Mouse (Mus musculus) frontal cortex, adult 2 months (tissue): ENCODE measurements around the gene Btg1. TPM values are rescaled to one million over a fixed set of nuclear protein-coding genes. Genes with fewer than 3 reads are reported as not detected.

ENCODE experiments used
- DNase-seq, 2 experiments: peaks; one replicate each; pipeline ENCODE4 v3.0.0; 2022; ENCODE audit warnings: low spot score in 1 of 2; ENCODE audit errors: extremely low spot score in 1 of 2
- polyA plus RNA-seq: library from polyadenylated mRNA; depleted of rRNA; stranded (reverse); fragments of >200 nt; gene quantifications from 2 replicates; pipeline ENCODE4 v1.2.3, GENCODE M21; 2012; rRNA removed

The Btg1 gene
- polyA plus RNA-seq = 41.6 and 51.6 TPM in 2 replicates

DNA sequence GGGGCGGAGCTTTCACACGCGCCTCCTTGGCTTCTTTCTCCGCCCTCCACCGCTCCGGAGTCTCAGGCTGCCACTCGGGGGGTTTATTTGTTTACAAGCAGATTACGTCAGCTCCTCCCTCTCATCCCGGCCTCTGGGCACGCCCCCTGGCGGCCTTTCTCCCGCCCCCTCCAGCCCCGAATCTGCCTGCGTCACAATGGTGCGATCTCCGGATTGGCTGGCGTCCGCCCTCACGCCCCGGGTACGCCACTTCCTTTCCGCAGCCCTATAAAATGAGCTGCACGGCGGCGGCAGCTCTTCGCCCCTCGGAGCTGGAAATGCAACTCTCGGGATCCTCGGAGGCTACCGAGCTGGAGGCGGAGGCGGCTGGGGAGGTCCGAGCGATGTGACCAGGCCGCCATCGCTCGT, at the start of gene Btg1:
Gene Btg1 (plus strand): TSS at position 298 of the 408 bp plus-strand sequence.
- peak; percentile 97 to 100 for DNase-seq

DNA sequence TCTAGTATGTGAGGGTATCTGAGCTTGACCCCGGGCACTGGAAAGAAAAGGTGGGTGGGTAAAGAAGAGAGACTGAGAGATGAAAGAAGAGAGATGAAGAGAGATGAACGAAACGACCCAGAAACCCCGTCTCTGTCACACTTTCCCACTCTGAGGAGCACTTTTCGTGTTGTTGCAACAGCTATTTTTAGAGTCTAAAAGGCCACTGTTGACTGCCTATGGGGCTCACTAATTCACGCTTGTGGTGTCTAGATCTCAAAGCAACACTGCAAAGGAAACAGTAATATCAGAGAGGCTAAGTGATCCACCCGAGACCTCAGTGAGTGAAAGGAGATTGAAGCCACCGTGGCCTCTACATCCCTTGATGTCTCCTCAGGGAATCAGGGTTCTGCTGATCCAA, 47.3 kb upstream of the Btg1 start:
- DNase-seq = no peak

DNA sequence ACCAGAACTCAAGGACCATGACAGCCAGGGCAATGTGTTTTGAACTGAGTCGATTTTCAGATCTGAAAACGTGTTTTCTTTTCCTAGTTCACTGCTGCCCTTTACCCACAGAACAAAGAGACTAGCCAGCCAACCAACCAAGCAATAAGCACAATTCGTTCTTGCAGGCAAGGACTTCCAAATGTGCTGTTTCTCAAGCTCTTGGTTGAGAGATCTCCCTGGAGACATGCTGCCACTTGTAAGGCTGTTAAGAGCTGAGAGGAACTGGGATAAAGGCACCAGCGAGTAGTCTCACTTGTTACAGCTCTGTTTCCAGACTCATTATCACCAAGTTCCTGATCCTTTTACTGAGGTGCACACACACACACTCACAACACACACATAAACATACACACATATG, 45.6 kb upstream of the Btg1 start:
- DNase-seq = no peak

DNA sequence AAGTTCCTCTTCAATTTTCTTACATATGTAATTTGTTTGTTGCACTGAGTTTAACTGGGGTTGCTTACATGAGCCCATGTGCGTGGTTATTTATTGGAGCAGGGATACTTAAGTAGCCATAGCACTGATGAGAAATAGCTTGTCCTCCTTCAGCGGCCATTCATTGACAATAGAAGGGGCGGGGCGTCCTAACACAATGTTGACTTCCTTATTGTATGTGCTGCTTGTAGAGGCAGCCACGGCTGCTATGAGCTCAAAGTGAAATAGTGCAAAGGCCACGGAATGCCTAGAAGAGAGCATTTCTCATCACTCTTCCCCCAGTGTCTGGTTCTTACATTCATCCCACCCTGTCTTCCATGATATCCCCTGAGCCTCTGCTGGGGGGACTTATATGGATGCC, 42.0 kb upstream of the Btg1 start:
- no peak for DNase-seq

DNA sequence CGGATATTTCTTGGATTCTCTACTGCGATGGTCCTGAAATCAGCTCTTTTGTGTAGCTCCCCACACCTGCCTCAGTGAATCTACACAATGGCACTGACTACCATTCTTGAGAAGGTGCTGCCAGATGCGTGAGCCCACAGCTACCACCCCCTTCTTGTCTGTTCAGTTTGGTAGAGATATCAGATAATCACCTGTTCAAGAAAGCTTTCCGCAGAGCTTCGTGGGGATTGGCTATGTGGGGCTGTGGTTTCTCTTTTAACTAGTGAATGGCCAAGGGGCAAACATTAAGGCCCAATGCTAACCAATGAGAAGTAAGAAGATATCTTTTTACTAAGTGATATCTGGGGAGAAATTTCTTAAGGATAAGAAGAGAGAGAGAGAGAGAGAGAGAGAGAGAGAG, 41.5 kb upstream of the Btg1 start:
- no peak for DNase-seq

DNA sequence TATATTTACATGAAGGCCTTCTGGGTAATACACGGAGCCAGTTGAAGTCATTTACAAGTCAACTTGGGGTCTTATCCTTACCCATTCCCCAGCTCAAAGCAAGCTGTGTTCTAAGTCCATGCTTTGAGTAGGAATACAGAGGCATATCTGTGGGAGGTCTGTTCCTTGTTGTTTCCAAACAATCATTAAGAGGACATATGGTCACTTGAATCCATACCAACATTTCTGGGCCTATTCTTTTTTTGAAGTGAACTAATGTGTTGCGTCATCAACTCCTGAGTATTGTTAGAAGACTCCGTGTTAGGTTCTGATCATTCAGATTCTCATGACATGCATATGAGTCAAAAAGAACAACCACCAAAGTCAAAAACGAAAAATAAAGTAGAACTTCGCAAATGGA, 37.9 kb upstream of the Btg1 start:
- no peak for DNase-seq

DNA sequence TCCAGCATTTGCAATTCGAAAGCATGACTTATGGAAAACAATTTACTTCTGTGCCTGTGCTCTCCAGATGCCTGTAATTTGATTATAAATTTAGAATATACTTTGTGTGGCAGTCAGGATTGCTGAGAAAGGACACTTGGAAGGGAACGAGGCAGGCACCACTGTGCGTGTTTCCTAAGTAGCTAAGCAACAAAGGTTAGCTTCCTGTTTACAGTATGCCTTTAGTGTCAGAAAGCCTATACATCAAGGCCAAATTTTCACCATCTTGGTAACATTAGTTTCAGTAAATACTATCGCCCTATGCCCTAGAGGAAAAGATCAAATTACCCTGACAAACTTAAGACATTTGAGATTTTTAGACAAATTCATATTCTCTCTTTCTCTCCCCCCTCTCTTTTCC, 37.4 kb upstream of the Btg1 start:
- no peak for DNase-seq

DNA sequence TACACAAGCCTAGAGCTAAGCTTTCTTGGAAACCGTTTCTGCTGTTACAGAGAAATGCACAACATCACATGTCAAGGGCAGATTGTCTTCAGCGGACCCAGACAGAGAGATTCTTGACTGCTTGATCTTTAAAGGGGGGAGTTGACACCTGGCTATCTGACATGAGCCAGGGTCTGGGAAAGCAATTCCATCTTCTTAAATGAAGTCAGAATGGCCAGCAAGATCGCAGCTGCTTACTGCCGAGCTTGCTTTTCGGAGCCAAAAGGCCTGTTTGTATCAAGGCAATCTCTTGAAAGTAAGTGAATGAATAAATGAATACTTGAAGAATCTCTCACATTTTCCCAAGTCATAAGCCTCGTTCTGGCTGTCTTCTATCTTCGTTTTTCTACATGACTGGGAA, 36.6 kb upstream of the Btg1 start:
- no peak for DNase-seq

DNA sequence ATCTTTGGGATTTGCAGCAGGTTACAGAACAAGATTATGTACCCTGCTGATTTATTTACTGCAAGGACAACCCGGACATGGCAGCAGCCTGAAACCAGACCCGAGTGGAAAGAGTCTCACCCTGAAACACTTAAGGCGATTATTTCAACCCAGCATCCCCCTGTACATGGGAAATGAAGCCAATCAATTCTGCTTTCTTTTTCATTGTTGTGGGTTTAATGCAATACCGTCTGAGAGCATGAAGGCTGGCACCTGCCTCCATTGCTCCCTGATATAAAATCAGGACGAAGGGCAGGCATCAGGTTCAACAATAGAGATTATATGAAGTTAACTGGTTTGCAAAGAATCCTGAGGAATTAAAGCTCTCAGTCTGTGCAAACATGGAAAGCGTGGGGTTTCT, 35.6 kb upstream of the Btg1 start:
- DNase-seq = no peak

DNA sequence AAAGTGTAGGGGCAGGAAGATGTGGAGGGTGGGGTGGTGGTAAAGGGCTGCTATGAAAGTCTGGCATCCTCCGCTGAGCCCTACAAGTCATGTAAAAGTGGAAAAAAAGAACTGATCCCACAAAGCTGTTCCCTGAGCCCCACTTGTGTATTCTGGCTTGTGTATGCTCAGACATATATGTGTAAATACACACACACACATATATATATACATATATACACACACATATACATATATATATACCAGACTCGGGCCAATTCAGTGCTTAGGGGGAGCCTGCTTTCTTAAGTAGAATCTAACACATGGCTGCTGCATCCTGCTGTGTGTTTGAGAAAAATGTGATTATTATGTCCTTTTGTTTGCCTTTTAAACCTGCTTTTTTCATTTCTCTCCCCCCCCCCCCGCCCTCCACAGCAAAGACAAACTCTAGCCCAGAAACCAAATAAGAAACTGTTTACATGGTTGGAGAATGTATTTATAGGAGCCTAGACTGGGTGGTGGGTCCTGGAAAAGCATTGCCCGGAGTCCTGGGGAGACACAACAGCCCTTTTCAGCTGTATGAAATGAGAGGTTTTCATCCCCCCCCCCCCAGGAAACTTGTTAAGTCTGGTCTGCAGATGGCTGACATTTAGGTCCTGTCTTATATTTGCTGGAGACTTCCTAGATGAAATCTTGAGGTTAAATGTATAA, 30.5 kb upstream of the Btg1 start:
- no peak for DNase-seq

DNA sequence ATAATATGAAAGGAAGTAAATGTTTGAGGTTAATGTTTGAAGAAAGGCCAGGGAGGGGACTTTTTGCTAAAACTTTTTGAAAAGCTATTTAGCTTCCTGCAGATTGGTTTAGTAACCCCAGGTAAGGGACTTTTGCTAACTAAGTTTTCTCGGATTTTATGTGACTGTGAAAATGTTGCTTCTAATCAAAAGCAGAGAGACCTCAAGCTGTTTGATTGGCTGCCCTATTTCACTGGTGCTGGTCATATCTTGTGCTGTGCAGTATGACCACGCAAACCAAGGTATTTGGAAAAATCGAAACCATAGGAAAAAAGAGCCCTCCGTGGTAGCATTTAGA, 30.0 kb upstream of the Btg1 start:
- DNase-seq = no peak

DNA sequence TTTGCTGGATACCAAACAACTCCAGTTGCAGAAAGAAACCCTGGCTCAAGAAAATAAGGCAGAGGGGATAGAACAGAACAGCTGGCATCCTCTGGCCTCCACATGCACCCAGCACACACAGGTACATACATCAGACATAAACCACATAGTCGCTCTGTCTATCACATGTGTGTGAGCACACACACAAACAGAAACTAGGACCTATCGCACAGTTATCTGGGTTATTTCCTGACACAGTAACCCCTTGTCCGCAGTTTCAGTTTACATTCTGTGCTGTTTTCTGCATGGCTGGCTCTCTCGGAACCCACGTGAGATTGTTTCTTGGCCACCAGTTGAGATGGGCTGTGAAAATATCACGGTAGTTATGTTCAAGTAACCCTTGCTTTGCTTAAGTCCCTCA, 28.6 kb upstream of the Btg1 start:
- DNase-seq = no peak

DNA sequence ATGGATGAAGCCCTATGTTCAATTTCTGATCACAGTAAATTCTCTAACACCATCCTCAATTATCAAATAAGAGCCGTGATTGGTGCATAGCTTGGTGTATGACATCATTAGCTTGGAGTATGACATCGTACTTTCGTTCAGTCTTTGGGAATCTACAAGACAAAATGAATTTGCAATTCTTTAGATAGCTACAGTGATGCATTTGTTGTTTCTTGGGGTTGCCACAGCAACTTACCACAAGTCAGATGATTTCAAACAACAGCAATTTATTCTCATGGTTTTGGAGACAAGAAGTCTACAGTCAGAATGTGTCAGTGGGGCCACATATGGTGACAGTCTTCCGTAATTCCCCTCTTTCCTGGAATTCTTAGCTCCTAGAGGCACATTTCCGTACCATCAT, 27.0 kb upstream of the Btg1 start:
- no peak for DNase-seq

DNA sequence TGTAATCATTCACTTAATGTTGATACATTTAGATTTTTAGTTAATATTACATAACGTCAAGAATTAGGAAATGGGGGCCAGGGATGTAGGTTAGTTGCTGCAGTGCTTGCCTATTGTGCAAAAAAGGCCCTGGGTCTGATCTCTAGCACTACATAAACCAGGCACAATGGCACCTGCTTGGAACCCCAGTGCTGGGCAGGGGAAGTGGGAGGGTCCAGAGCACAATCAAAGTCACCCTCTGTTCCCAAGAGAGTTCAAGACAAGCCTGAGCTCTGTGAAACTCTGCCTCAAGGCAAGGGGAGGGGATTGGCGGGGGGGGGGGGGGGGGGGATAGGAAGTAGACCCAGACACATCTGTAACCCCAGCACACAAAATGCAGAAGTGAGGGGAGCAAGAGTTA, 24.7 kb upstream of the Btg1 start:
- DNase-seq = no peak

DNA sequence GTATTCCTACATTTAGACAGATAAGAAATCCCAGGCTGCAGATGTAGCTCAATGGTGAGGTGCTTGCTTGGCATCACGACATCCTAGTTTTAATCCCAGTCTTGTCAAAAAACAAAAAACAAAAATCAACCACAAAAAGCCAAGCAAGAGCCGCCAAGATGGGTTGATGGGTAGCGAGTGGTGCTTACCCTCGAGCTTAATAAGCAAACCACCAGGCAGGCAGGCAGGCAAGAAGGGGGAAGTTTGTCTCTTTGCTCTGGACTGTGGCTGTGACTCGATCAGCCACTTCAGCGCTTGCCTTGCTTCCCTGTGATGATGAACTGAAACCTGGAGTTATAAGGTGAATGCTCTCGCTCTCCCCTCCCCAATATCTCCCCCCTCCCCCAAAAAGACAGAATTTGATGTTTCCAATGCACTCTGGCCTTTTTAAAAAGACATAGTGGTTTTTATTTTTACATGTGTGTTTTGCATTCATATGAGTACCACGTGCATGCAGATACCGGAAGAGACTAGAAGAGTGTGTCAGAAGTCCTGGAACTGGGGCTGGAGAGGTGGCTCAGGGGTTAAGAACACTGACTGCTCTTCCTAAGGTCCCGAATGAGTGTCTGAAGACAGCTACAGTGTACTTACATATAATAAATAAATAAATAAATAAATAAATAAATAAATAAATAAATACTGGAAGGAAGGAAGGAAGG, 21.2 kb upstream of the Btg1 start:
- no peak for DNase-seq

DNA sequence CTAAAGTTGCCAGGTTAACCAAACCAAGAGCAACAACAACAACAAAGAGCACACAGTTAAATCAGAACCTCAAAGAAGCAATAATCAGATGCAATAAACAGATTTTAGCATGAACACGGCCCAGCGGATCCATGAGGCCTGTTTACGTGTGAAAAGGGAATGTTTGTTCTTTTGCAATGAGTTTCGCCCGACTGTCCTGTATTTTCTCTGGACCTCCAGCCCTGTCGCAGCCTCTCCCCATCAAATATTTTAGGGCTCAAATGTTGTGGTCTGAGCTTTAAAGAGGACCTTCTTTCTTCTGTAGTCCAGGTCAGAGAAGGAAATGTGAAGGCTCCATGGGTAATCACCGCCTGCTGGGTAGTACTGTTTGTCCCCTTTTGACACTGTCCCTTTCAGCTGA, 20.4 kb upstream of the Btg1 start:
- DNase-seq = no peak

DNA sequence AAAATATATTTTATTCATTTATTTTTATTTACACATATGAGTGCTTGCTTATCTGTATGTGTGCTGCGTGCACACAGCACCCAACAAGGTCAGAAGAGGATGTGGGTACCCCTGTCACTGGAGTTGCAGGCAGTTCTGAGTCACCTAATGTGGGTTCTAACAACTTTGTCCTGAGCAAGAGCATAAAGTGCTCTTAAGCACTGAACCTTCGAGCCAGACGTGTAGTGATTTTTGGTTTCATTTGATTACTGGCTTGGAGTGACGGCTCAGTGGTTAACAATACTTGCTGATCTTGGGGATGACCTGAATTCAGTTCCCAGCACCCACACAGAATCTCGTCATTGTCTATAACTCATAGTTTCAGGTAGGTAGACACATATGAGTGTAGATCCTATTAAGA, 17.2 kb upstream of the Btg1 start:
- DNase-seq = no peak

DNA sequence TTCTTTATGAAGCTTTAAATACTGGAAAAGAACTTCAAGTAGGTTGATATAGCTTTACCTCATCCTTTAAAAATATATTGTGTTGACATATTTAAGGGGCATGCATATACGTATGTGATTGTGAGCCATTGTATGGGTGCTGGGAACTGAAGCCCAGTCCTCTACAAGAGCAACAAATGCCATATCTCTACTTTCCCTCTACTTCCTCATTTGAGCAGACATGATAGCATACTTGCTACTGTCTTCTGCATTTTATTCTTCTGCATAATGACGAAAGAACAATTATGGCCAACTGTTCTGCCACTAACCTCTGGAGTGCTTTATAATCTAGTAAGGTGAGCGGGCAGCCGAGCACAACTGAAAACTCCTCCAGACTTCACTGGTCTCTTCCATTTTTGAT, 15.1 kb upstream of the Btg1 start:
- no peak for DNase-seq

DNA sequence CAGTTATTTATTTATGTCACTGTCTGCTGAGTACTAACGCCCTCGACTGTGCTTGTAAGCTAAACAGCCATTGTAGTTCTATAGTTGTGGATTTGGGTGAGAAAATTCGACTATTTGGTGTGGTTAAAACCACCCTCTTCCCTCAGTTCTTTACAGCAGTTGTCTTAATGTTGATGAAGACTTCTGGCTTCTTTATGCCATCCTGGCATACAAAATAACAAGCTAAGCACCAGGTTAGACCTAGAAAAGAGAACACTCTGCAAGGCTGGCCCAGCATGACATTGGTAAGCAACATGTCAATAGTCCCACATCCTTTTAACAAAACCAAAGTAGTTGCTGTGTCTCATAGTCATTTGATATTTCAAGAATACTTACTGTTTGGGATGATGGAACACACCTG, 14.5 kb upstream of the Btg1 start:
- DNase-seq = no peak

DNA sequence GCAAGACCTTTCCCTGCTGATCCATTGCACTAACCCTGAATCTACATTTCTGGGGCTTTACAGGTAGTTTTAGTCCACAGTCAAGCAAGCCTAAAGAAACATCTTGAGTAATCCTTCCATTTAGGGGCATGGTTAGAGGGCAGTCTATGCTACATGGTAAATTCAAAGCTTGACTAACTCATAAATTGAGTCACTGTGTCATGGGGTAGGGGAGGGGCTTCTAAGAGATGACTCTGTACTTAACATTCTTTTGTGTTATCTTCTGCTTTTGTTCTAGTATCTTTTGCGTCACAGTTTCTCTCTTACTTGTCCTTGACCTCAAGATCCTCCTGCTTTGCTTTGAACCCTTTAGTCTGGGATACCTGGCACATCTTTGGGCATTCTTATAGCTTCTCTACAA, 11.6 kb upstream of the Btg1 start:
- DNase-seq = no peak

DNA sequence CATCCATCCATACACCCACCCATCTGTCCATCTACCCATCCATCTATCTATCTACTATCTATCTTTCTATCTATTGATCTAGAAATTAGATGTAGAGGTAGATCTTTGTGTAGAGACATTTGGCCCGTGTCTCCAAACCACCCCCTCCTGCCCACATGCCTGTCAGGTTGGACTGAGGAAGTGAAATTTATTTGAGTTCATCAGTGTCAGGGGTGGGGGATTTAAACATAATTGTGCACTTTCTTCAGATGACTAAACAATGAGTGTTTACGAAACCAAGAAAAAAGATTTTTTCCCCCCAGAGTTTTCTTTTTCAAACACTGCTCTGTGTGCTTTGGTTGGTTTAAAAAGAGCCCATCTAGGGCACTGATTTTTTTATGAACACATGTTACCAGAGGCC, 10.9 kb upstream of the Btg1 start:
- no peak for DNase-seq

DNA sequence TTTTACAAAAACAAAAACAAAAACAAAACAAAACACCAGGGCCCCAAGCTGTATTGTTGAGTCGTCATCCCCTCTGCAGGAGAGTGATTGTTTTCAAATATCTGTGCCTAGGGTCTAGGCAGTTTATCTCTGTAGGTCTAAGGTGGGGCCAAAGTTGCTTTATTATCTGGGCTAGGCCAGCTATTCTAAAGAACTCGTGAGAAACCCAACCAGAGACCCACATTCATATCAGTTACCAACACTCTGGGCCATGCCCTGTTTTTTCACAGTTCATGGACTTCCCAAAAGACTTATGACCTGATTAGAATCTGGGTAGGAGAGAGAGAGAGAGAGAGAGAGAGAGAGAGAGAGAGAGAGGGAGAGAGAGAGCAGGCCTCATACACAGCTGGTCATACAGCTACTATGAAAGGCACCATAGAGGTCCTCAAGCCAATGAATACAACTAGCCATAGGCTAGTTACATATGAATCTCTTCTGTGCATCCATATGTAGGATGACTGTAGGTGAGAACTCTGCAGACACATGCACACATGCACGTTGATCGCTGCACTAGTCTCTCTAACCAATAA, 9.1 kb upstream of the Btg1 start:
- DNase-seq = no peak
